Mouse (Mus musculus): ENCODE results near the gene Tmem132b. TPM values are rescaled to one million over a fixed set of nuclear protein-coding genes. Genes with fewer than 3 reads are reported as not detected.
A peak's percentile ranks its signal among the peaks of the same experiment; 100 is the strongest.
"Not testable (repeated sequence)": the region's sequence is repeated elsewhere in the genome, so short reads cannot be mapped to it uniquely, and the experiment has no call there.

The Tmem132b gene
- 100 to 1,000 TPM; 140 to 144 TPM for total RNA-seq (2021)

- peak; percentile 62 to 80 for DNase-seq (ENCODE audit: low spot score in 2 of 2)
- intact Hi-C loops (cut with DNase I) = loop anchor here (5.0 to 10.0 kb wide), 7 partner anchors 46 to 1283 kb away; no protein-coding TSS in a partner anchor
Observed at GRCm38 (mm10) chr5:125531634-125532033, at the start of gene Tmem132b. Tmem132b (plus strand) TSS chr5:125531774.

- intact Hi-C loops (cut with DNase I) = no loop called here
Observed at GRCm38 (mm10) chr5:125482474-125482873, 49.1 kb upstream of the Tmem132b start.

GRCm38 (mm10) chr5:125483712-125484611 lies 47.6 kb upstream of the Tmem132b start:
- intact Hi-C loops (cut with DNase I) = no loop called here

More at GRCm38 (mm10) chr5:125482474-125482873, 49.1 kb upstream of the Tmem132b start:
- no peak for DNase-seq (ENCODE audit: low spot score in 2 of 2)

GRCm38 (mm10) chr5:125485031-125485778 lies 46.4 kb upstream of the Tmem132b start:
- intact Hi-C loops (cut with DNase I) = no loop called here
- no peak for DNase-seq (ENCODE audit: low spot score in 2 of 2)

More at GRCm38 (mm10) chr5:125483712-125484611, 47.6 kb upstream of the Tmem132b start:
- no peak for DNase-seq (ENCODE audit: low spot score in 2 of 2)

- DNase-seq (ENCODE audit: low spot score in 2 of 2) = no peak
- intact Hi-C loops (cut with DNase I) = no loop called here
Observed at GRCm38 (mm10) chr5:125486088-125486487, 45.5 kb upstream of the Tmem132b start.

- no peak for DNase-seq (ENCODE audit: low spot score in 2 of 2)
- intact Hi-C loops (cut with DNase I) = no loop called here
Observed at GRCm38 (mm10) chr5:125487375-125488115, 44.0 kb upstream of the Tmem132b start.

- intact Hi-C loops (cut with DNase I) = no loop called here
- no peak for DNase-seq (ENCODE audit: low spot score in 2 of 2)
Observed at GRCm38 (mm10) chr5:125488116-125488455, 43.5 kb upstream of the Tmem132b start.

GRCm38 (mm10) chr5:125488953-125489352 lies 42.6 kb upstream of the Tmem132b start:
- DNase-seq (ENCODE audit: low spot score in 2 of 2); intact Hi-C loops (cut with DNase I): not testable (repeated sequence)

GRCm38 (mm10) chr5:125491107-125491506 lies 40.5 kb upstream of the Tmem132b start:
- DNase-seq (ENCODE audit: low spot score in 2 of 2) = no peak
- intact Hi-C loops (cut with DNase I) = no loop called here

GRCm38 (mm10) chr5:125492379-125493092 lies 39.0 kb upstream of the Tmem132b start:
- DNase-seq (ENCODE audit: low spot score in 2 of 2) = no peak
- intact Hi-C loops (cut with DNase I) = no loop called here

- DNase-seq (ENCODE audit: low spot score in 2 of 2) = no peak
- intact Hi-C loops (cut with DNase I) = no loop called here
Observed at GRCm38 (mm10) chr5:125493093-125493423, 38.5 kb upstream of the Tmem132b start.

GRCm38 (mm10) chr5:125495655-125496054 lies 35.9 kb upstream of the Tmem132b start:
- intact Hi-C loops (cut with DNase I) = no loop called here
- DNase-seq (ENCODE audit: low spot score in 2 of 2) = no peak

GRCm38 (mm10) chr5:125497821-125498600 lies 33.6 kb upstream of the Tmem132b start:
- DNase-seq (ENCODE audit: low spot score in 2 of 2) = peak; percentile 73 to 79
- intact Hi-C loops (cut with DNase I) = no loop called here

GRCm38 (mm10) chr5:125501505-125501904 lies 30.1 kb upstream of the Tmem132b start:
- no peak for DNase-seq (ENCODE audit: low spot score in 2 of 2)
- intact Hi-C loops (cut with DNase I) = no loop called here

- DNase-seq (ENCODE audit: low spot score in 2 of 2) = no peak
- intact Hi-C loops (cut with DNase I) = no loop called here
Observed at GRCm38 (mm10) chr5:125502186-125502585, 29.4 kb upstream of the Tmem132b start.

- DNase-seq (ENCODE audit: low spot score in 2 of 2) = no peak
- intact Hi-C loops (cut with DNase I) = no loop called here
Observed at GRCm38 (mm10) chr5:125503628-125504027, 27.9 kb upstream of the Tmem132b start.

GRCm38 (mm10) chr5:125504692-125505091 lies 26.9 kb upstream of the Tmem132b start:
- DNase-seq (ENCODE audit: low spot score in 2 of 2) = peak; percentile 44 to 49
- intact Hi-C loops (cut with DNase I) = no loop called here

GRCm38 (mm10) chr5:125505968-125506367 lies 25.6 kb upstream of the Tmem132b start:
- DNase-seq (ENCODE audit: low spot score in 2 of 2) = peak; percentile 56 to 75
- intact Hi-C loops (cut with DNase I) = no loop called here

- intact Hi-C loops (cut with DNase I) = no loop called here
- no peak for DNase-seq (ENCODE audit: low spot score in 2 of 2)
Observed at GRCm38 (mm10) chr5:125507582-125507981, 24.0 kb upstream of the Tmem132b start.

All from left cerebral cortex, postnatal 36 days (tissue).